Mouse (Mus musculus) ES-Bruce4 (cell line): ENCODE results near the gene Cyp8b1. TPM values are rescaled to one million over a fixed set of nuclear protein-coding genes. Genes with fewer than 3 reads are reported as not detected.

ENCODE experiments used
- H3K27ac ChIP-seq: 2 replicates; pipeline ENCODE4 v1.5.1; 2012; ENCODE audit warnings: low read length, inconsistent platforms; ENCODE audit not compliant: insufficient read depth
- H3K27me3 ChIP-seq: 2 replicates; pipeline ENCODE4 v1.6.1; 2012; ENCODE audit warnings: mild to moderate bottlenecking, low read length, inconsistent platforms; ENCODE audit not compliant: control insufficient read depth, poor library complexity, insufficient read depth, severe bottlenecking
- H3K36me3 ChIP-seq: 2 replicates; pipeline ENCODE4 v1.6.1; 2012; ENCODE audit warnings: inconsistent platforms, mild to moderate bottlenecking, low read length, moderate library complexity; ENCODE audit not compliant: control insufficient read depth, poor library complexity, insufficient read depth, severe bottlenecking
- H3K4me1 ChIP-seq: one replicate; pipeline ENCODE4 v1.8.1; 2011; ENCODE audit warnings: low read length; ENCODE audit not compliant: control insufficient read depth, insufficient read depth
- H3K4me3 ChIP-seq: 2 replicates; pipeline ENCODE4 v1.5.1; 2011; ENCODE audit warnings: low read depth, mild to moderate bottlenecking, low read length
- H3K9ac ChIP-seq: 2 replicates; pipeline ENCODE4 v1.6.1; 2012; ENCODE audit warnings: low read depth, mild to moderate bottlenecking, inconsistent platforms; ENCODE audit not compliant: poor library complexity, severe bottlenecking
- H3K9me3 ChIP-seq: replicated peaks from 2 replicates; pipeline ENCODE4 v1.6.1; 2012; ENCODE audit warnings: mild to moderate bottlenecking, low read length, inconsistent platforms; ENCODE audit not compliant: control insufficient read depth, poor library complexity, insufficient read depth, severe bottlenecking
- CTCF ChIP-seq: IDR thresholded peaks from one replicate; pipeline ENCODE4 v1.8.1; 2011; ENCODE audit warnings: low read depth, low read length
- EP300 ChIP-seq: IDR thresholded peaks from 2 replicates; pipeline ENCODE4 v1.6.1; 2011; ENCODE audit warnings: low read depth, low read length; ENCODE audit not compliant: insufficient read depth
- POLR2A ChIP-seq: IDR thresholded peaks from one replicate; pipeline ENCODE4 v1.8.1; 2011; ENCODE audit warnings: low read length; ENCODE audit not compliant: insufficient read depth
- polyA plus RNA-seq: library from polyadenylated mRNA; stranded (reverse); fragments of >200 nt; gene quantifications from 2 replicates; pipeline ENCODE4 v1.2.4, GENCODE M21; 2011; ENCODE audit warnings: low read depth; ENCODE audit not compliant: missing spikeins, insufficient read depth, insufficient read length

The Cyp8b1 gene
- polyA plus RNA-seq, 1 experiment = not detected

DNA sequence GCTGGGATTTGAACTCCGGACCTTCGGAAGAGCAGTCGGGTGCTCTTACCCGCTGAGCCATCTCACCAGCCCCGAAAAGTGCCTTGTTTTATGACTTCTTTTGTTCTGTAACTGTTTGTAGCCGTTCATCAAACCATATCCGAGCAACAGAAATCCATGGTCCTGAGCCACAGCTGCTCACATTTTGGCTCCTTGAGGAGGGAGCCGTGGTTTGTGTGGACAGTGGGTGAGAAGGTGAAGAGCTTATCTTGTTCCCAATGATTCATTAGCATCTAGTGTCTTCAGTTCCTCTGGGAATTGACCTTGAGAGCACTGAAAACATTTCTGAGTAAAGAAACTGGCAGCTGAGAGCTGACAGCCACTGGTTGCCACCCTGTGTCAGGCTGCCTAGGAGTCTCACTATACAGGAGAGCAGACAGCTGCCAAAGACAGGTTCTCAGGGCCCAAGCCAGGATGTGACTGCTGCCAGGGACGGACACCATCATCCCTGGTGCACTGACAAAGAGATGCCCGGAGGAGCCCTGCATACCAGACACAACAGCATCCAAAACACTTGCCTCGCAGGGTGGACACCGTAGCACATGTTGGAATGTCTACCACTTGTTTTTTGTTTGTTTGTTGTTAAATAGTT is 23.9 kb downstream of the Cyp8b1 start:
- Histone ChIP-seq H3K9me3 (no peaks in the 10 kb centered on the region; the same call in 1 of the 2 replicates), H3K9ac (no peak overlapping the region), H3K4me1 (no peaks in the 10 kb centered on the region), H3K4me3 (no peak overlapping the region), H3K36me3 (no peaks in the 10 kb centered on the region), H3K27ac (no peak overlapping the region), H3K27me3 (no peaks in the 10 kb centered on the region)
- TF ChIP-seq POLR2A = no peak
- no peak for TF ChIP-seq CTCF
- no peak for TF ChIP-seq EP300

DNA sequence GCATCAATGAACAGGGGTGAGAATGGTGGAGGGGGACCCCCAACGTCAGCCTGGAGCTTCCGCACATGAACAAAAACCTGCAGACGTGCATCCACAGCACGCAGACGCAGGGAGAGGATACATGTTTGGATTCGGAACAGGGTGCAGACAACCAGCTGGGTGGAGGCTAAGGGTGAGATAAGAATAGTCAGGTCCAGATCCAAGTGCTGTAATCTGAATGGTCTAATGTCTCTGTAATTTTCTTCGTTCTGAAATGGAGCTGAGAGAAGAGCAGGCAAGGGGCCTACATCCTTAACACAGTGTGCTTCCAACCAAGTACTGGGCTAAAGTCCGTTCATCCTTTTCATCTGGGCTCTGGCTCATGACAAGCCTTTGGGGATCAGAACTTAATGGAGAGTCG is 24.8 kb downstream of the Cyp8b1 start:
- TF ChIP-seq EP300 (no peak), POLR2A (no peak), CTCF (no peak)
- no peaks in the 10 kb centered on the region; the same call in 1 of the 2 replicates for H3K9me3 ChIP-seq
- H3K27ac ChIP-seq = no peak overlapping the region
- H3K4me1 ChIP-seq = no peaks in the 10 kb centered on the region
- no peaks in the 10 kb centered on the region for H3K36me3 ChIP-seq
- H3K4me3 ChIP-seq = no peak overlapping the region
- H3K9ac ChIP-seq = no peak overlapping the region
- no peaks in the 10 kb centered on the region for H3K27me3 ChIP-seq

DNA sequence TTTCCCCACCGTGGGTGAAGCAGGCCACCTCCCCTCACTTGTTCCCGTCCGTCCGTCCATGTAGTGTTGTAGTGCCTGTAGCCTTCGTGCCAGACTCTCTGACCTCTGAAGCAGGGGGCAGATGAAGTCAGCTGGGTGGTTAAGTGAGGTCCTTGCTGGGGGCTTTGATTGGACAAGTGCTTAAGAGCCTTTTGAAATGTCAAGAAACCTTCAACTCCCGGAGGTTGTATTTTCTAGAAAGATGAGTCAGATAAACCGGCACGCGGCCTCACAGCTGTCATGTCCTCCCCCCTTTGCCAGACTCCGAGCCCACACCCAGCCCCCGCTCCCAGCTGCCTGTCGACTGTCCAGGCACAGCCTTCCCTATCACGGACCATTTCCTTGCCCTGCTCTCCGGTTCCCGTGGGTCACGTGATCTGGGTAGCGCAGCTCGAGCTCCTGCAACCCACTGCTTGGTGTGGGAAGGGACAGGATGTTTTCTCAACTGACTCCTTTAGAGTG is 25.6 kb downstream of the Cyp8b1 start:
- Histone ChIP-seq H3K36me3 (no peaks in the 10 kb centered on the region), H3K4me1 (no peaks in the 10 kb centered on the region), H3K27me3 (no peaks in the 10 kb centered on the region), H3K27ac (no peak overlapping the region), H3K9ac (no peak overlapping the region), H3K4me3 (no peak overlapping the region), H3K9me3 (no peaks in the 10 kb centered on the region; the same call in 1 of the 2 replicates)
- TF ChIP-seq CTCF (no peak), EP300 (no peak), POLR2A (no peak)

DNA sequence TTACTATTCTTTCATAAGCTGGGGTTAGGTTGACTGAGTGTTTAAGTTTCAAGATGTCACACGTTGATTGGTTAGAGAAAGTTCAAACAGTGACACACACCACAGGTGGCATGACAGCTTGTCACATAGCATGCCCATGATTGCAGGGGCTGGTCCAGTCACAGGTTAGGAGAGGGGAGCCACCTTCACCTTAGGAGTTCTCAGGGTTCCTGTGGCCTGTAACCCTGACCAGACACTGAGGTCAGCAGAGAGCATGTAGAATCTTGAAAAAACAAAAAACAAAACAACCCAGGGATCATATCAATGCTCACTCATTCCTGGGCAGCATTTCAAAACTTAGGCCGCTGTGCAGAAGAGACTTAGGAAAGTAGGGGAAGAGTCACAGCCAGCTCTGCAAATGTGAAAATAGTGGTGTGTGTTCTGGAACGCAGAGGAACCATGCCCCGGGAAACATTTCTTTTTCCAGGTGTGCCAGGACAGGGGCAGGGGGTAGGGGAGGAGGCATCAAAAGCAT is 26.1 kb downstream of the Cyp8b1 start:
- Histone ChIP-seq H3K4me1 (no peaks in the 10 kb centered on the region), H3K4me3 (no peak overlapping the region), H3K27ac (no peak overlapping the region), H3K9ac (no peak overlapping the region), H3K36me3 (no peaks in the 10 kb centered on the region), H3K27me3 (no peaks in the 10 kb centered on the region), H3K9me3 (no peaks in the 10 kb centered on the region; the same call in 1 of the 2 replicates)
- TF ChIP-seq POLR2A (no peak), CTCF (no peak), EP300 (no peak)

DNA sequence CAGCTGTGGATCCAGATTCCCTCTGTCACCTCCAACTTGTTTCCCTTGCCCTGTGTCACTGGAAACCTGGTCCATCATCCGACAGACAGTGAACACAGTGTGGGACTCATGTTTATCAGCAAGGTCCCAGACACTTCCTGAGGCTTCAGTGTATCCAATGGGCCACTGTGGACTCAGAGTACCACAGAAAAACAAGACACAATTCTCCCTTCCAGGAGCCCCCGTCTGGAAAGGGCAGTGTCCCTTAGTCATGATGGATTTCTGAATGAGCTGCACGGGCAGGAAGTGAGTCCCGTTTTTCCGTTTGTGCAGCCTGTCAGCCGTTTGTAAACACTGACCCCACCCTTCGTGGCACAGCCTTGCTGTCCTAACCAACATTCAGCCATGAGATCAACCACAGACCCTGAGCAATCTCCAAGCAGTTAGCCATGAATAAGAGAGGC is 34.1 kb downstream of the Cyp8b1 start:
- Histone ChIP-seq H3K4me1 (no peaks in the 10 kb centered on the region), H3K9ac (no peak overlapping the region), H3K4me3 (no peak overlapping the region), H3K9me3 (no peaks in the 10 kb centered on the region), H3K27ac (no peak overlapping the region), H3K36me3 (no peaks in the 10 kb centered on the region), H3K27me3 (no peaks in the 10 kb centered on the region)
- TF ChIP-seq EP300 (no peak), POLR2A (no peak), CTCF (no peak)

DNA sequence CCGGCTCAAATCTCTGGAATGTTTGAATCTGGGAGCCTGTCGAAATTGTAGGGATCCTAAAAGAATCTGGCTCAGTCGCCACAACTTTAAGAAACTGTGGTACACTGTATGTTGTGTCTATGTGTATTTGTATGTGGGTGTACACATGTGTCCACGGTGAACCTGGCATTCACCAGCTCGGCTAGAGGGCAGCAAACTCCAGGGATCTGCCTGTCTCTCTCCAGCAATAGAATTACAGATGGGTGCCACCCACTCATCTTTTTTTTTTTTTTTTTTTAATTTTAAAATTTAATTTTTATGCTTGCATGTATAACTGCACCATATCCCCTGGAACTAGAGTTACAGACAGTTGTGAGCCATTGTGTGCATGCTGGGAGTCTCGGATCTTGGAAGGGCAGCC is 34.8 kb downstream of the Cyp8b1 start:
- Histone ChIP-seq H3K27me3 (no peaks in the 10 kb centered on the region), H3K27ac (no peak overlapping the region), H3K4me3 (no peak overlapping the region), H3K9ac (no peak overlapping the region), H3K4me1 (no peaks in the 10 kb centered on the region), H3K36me3 (no peaks in the 10 kb centered on the region), H3K9me3 (no peaks in the 10 kb centered on the region)
- TF ChIP-seq POLR2A = no peak
- TF ChIP-seq EP300 = no peak
- no peak for TF ChIP-seq CTCF
